8 mouse cellular contexts compared by ENCODE assay signal in genomic region chr2:24975704-24976297, GRCm38 (mm10). TPM values are rescaled to one million over a fixed set of nuclear protein-coding genes. Genes with fewer than 3 reads are reported as not detected.
A peak's percentile ranks its signal among the peaks of the same experiment; 100 is the strongest.
DNase-seq lines count a peak whose midpoint lies in the region; ATAC-seq lines count a peak whose summit lies in the region.

Gene Pnpla7, plus strand, starts transcription at chr2:24976033.

- peak; percentile 87 for DNase-seq in adipocyte (ENCODE audit: low spot score)
- peak; percentile 87 for DNase-seq in embryo, embryonic 10 days (ENCODE audit: low spot score)
- peak; percentile 67 for DNase-seq in gastrocnemius, postnatal 10 days
- peak; percentile 95 for DNase-seq in induced T-regulatory cell, adult 2 months (ENCODE audit: low read depth)
- peak; percentile 20 to 67 for DNase-seq in left cerebral cortex, adult 8-10 months (ENCODE audit: low spot score in 2 of 2)
- DNase-seq in right cerebral cortex, adult 2 months (ENCODE audit: low spot score in 2 of 2) = peak; percentile 51 to 64
- DNase-seq in urinary bladder, postnatal 10 days (ENCODE audit: low spot score) = peak; percentile 20

- ATAC-seq in megakaryocyte, adult 5-6 weeks (ENCODE audit: poor library complexity, severe bottlenecking) = peak; percentile 63

RNA-seq across cellular contexts. Expression of gene Pnpla7, which starts in this region (rescaled TPM):
- 10 to 100 TPM; 18.0 to 19.3 TPM for total RNA-seq in gastrocnemius, postnatal 10 days (2021)
- 10 to 100 TPM; 17.9 to 28.0 (median 26.6) TPM for total RNA-seq in left cerebral cortex, adult 8-10 months (2022)
- total RNA-seq in megakaryocyte, adult 5-6 weeks (2015) = 43.7 and 55.6 TPM in 2 replicates
- total RNA-seq in megakaryocyte, adult 5-6 weeks (2017) = 38.3 and 38.5 TPM in 2 replicates

Comparison
In these comparisons a context has a peak if more than half of its experiments do, and no peak if none do; other contexts are left out.
1. Peak in every context shown above with its lines: DNase-seq and ATAC-seq.
2. DNase-seq: peak in every context shown above with its lines; median percentile 95 in induced T-regulatory cell, adult 2 months; 87 in adipocyte; 87 in embryo, embryonic 10 days; 67 in gastrocnemius, postnatal 10 days; 58 in right cerebral cortex, adult 2 months; 44 in left cerebral cortex, adult 8-10 months; 20 in urinary bladder, postnatal 10 days.